ENCODE assay signal across 14 mouse cellular contexts in genomic region chr16:38687673-38688072, GRCm38 (mm10). TPM values are rescaled to one million over a fixed set of nuclear protein-coding genes. Genes with fewer than 3 reads are reported as not detected.
A peak's percentile ranks its signal among the peaks of the same experiment; 100 is the strongest.
DNase-seq lines count a peak whose midpoint lies in the region; ATAC-seq and TF ChIP-seq lines count a peak whose summit lies in the region.
"Had no signal": no experiment of that assay in that cellular context is flagged by ENCODE, and none has a peak within 500 bp of the region (broad histone marks: within the 10 kb centered on the region; RNA-seq: fewer than 3 reads in every experiment).

No protein-coding gene starts in this region.

- no peak overlapping the region for H3K4me3 ChIP-seq in forebrain, postnatal 0 days (ENCODE audit: low read depth, low read length)
- H3K4me3 ChIP-seq in forebrain, embryonic 11.5 days (ENCODE audit: low read depth, low read length) = no peak overlapping the region
- H3K4me3 ChIP-seq in heart, embryonic 15.5 days = no peak overlapping the region
- no peak overlapping the region for H3K4me3 ChIP-seq in limb, embryonic 14.5 days (replicated peaks; ENCODE audit: low read length)
- H3K4me3 ChIP-seq: liver, embryonic 12.5 days; myocyte had no signal

- no peak overlapping the region for H3K4me2 ChIP-seq in forebrain, postnatal 0 days (ENCODE audit: low read depth)
- no peak overlapping the region for H3K4me2 ChIP-seq in forebrain, embryonic 11.5 days (ENCODE audit: low read depth, low read length, severe bottlenecking)
- H3K4me2 ChIP-seq in heart, embryonic 15.5 days = peak overlapping the region; percentile 19
- H3K4me2 ChIP-seq in limb, embryonic 14.5 days (replicated peaks; ENCODE audit: low read depth, low read length, severe bottlenecking) = no peak overlapping the region; the same call in 1 of the 2 replicates
- H3K4me2 ChIP-seq: hindbrain, embryonic 14.5 days; liver, embryonic 12.5 days had no signal

- 46% methylated on average over 6 of the region's 6 CpGs for WGBS in forebrain, postnatal 0 days
- 78% methylated on average over 6 of the region's 6 CpGs for WGBS in forebrain, embryonic 11.5 days
- WGBS in heart, embryonic 15.5 days = 26% methylated on average over 6 of the region's 6 CpGs
- 23% methylated on average over 6 of the region's 6 CpGs for WGBS in limb, embryonic 14.5 days

- no peak for TF ChIP-seq CTCF in forebrain, postnatal 0 days (IDR thresholded peaks at IDR 0.05; ENCODE audit: low read depth)
- TF ChIP-seq CTCF in brain, embryonic 14.5 days (IDR thresholded peaks at IDR 0.05; ENCODE audit: borderline replicate concordance, extremely low read depth, insufficient read depth, insufficient read length) = no peak

- no peaks in the 10 kb centered on the region for H3K9me3 ChIP-seq in forebrain, postnatal 0 days (ENCODE audit: low read length)
- H3K9me3 ChIP-seq in forebrain, embryonic 11.5 days (ENCODE audit: control insufficient read depth, low read length) = no peaks in the 10 kb centered on the region
- H3K9me3 ChIP-seq in heart, embryonic 15.5 days (replicated peaks) = no peaks in the 10 kb centered on the region
- no peaks in the 10 kb centered on the region for H3K9me3 ChIP-seq in limb, embryonic 14.5 days (ENCODE audit: control insufficient read depth, low read length)
- H3K9me3 ChIP-seq: liver, embryonic 12.5 days had no signal

- no peak overlapping the region for H3K9ac ChIP-seq in forebrain, postnatal 0 days
- H3K9ac ChIP-seq in forebrain, embryonic 11.5 days (ENCODE audit: low read length) = no peak overlapping the region
- no peak overlapping the region for H3K9ac ChIP-seq in heart, embryonic 15.5 days
- H3K9ac ChIP-seq in limb, embryonic 14.5 days (ENCODE audit: low read depth, low read length, severe bottlenecking) = no peak overlapping the region
- H3K9ac ChIP-seq: hindbrain, embryonic 14.5 days; liver, embryonic 12.5 days had no signal

- H3K27me3 ChIP-seq in forebrain, postnatal 0 days (ENCODE audit: insufficient read depth, low read length) = no peaks in the 10 kb centered on the region
- H3K27me3 ChIP-seq in forebrain, embryonic 11.5 days (ENCODE audit: control insufficient read depth, insufficient read depth, low read length) = no peaks in the 10 kb centered on the region
- no peaks in the 10 kb centered on the region for H3K27me3 ChIP-seq in heart, embryonic 15.5 days
- H3K27me3 ChIP-seq in limb, embryonic 14.5 days (ENCODE audit: control insufficient read depth, insufficient read depth, low read length) = no peaks in the 10 kb centered on the region
- H3K27me3 ChIP-seq: liver, embryonic 12.5 days had no signal

- no peak overlapping the region for H3K27ac ChIP-seq in forebrain, postnatal 0 days (ENCODE audit: low read depth, low read length)
- no peak overlapping the region for H3K27ac ChIP-seq in forebrain, embryonic 11.5 days (ENCODE audit: low read depth, low read length)
- H3K27ac ChIP-seq in heart, embryonic 15.5 days = peak overlapping the region; percentile 83
- peak overlapping the region; percentile 73 for H3K27ac ChIP-seq in limb, embryonic 14.5 days (replicated peaks; ENCODE audit: low read depth, low read length)
- H3K27ac ChIP-seq: hindbrain, embryonic 14.5 days; liver, embryonic 12.5 days had no signal

- intact Hi-C loops in heart, postnatal 14 days (cut with DNase I) = no loop called here

- no peaks in the 10 kb centered on the region; the same call in 1 of the 2 replicates for H3K4me1 ChIP-seq in forebrain, postnatal 0 days (ENCODE audit: insufficient read depth)
- H3K4me1 ChIP-seq in forebrain, embryonic 11.5 days (replicated peaks; ENCODE audit: control insufficient read depth, insufficient read depth, low read length) = no peaks in the 10 kb centered on the region
- peaks cover 54% of the 10 kb centered on the region for H3K4me1 ChIP-seq in heart, embryonic 15.5 days (replicated peaks)
- H3K4me1 ChIP-seq in limb, embryonic 14.5 days (ENCODE audit: control insufficient read depth, insufficient read depth, low read length) = peaks cover 31% of the 10 kb centered on the region
- H3K4me1 ChIP-seq: liver, embryonic 12.5 days had no signal

- H3K36me3 ChIP-seq in forebrain, postnatal 0 days (ENCODE audit: insufficient read depth) = no peaks in the 10 kb centered on the region
- no peaks in the 10 kb centered on the region for H3K36me3 ChIP-seq in forebrain, embryonic 11.5 days (ENCODE audit: control insufficient read depth, insufficient read depth, low read length)
- peaks cover 15% of the 10 kb centered on the region for H3K36me3 ChIP-seq in heart, embryonic 15.5 days
- no peaks in the 10 kb centered on the region for H3K36me3 ChIP-seq in limb, embryonic 14.5 days (ENCODE audit: control insufficient read depth, insufficient read depth, low read length)
- H3K36me3 ChIP-seq: liver, embryonic 12.5 days had no signal

- DNase-seq in forebrain, postnatal 0 days = peak; percentile 35
- no peak for DNase-seq in forebrain, embryonic 11.5 days (ENCODE audit: low spot score)
- no peak for DNase-seq in heart, postnatal 14 days
- peak; percentile 71 for DNase-seq in brain, embryonic 14.5 days (ENCODE audit: low read depth)
- peak; percentile 89 for DNase-seq in limb, embryonic 14.5 days (ENCODE audit: low spot score)
- DNase-seq in adrenal gland, postnatal 10 days = no peak
- no peak for DNase-seq in retina, postnatal 1 day
- DNase-seq: cerebellum, adult 2 months; gastrocnemius, postnatal 10 days; kidney, adult 2 months had no signal

- ATAC-seq in forebrain, postnatal 0 days = peak; percentile 10; the same call in 1 of the 2 replicates
- ATAC-seq in forebrain, embryonic 11.5 days (replicated peaks; ENCODE audit: low FRiP score) = no peak
- 0 out of 2 replicates have a peak, but pooled peaks have one; percentile 45 for ATAC-seq in heart, embryonic 15.5 days (replicated peaks; ENCODE audit: insufficient number of reproducible peaks, insufficient read depth, low FRiP score, low read depth)
- peak; percentile 78 for ATAC-seq in limb, embryonic 14.5 days (ENCODE audit: low FRiP score, low read depth)
- ATAC-seq: liver, embryonic 12.5 days had no signal

- no peak for TF ChIP-seq POLR2A in brain, embryonic 14.5 days (IDR thresholded peaks at IDR 0.05; ENCODE audit: borderline replicate concordance, extremely low read depth, insufficient read depth, insufficient read length, poor library complexity, severe bottlenecking)
- no peak for TF ChIP-seq POLR2A in limb, embryonic 14.5 days (IDR thresholded peaks at IDR 0.05; ENCODE audit: borderline replicate concordance, extremely low read depth, insufficient read depth, insufficient read length)

RNA-seq across cellular contexts. Expression of gene Arhgap31, which starts 25.4 kb away (rescaled TPM):
- total RNA-seq in forebrain, postnatal 0 days (2014; rRNA removed) = 7.7 and 9.6 TPM in 2 replicates
- polyA plus RNA-seq in forebrain, postnatal 0 days (2015; fragmentation: Nextera tagmentation; extraction: Ambion mirVana) = 1.8 and 2.4 TPM in 2 replicates
- 9.2 and 10.8 TPM in 2 replicates for polyA plus RNA-seq in forebrain, embryonic 11.5 days (2014; fragmentation: Nextera tagmentation; extraction: Ambion mirVana)
- 36.1 and 36.5 TPM in 2 replicates for polyA plus RNA-seq in heart, embryonic 15.5 days (2015; fragmentation: Nextera tagmentation; extraction: Ambion mirVana)
- 10 to 100 TPM; 50.0 to 50.9 TPM for total RNA-seq in heart, postnatal 14 days (2021)
- polyA plus RNA-seq in brain, embryonic 14.5 days (2012; rRNA removed) = 3.2 and 7.0 TPM in 2 replicates
- polyA plus RNA-seq in limb, embryonic 14.5 days (2012; rRNA removed) = 15.0 and 15.3 TPM in 2 replicates
- 18.1 and 20.3 TPM in 2 replicates for polyA plus RNA-seq in limb, embryonic 14.5 days (2014; fragmentation: Nextera tagmentation; extraction: Ambion mirVana)
- total RNA-seq in adrenal gland, postnatal 10 days (2021) = 10 to 100 TPM; 31.6 to 36.3 TPM

RNA-seq across cellular contexts. Expression of gene B4galt4, which starts 54.4 kb away (rescaled TPM):
- 25.0 and 32.9 TPM in 2 replicates for total RNA-seq in forebrain, postnatal 0 days (2014; rRNA removed)
- 26.6 and 27.3 TPM in 2 replicates for polyA plus RNA-seq in forebrain, postnatal 0 days (2015; fragmentation: Nextera tagmentation; extraction: Ambion mirVana)
- 28.3 and 29.9 TPM in 2 replicates for polyA plus RNA-seq in forebrain, embryonic 11.5 days (2014; fragmentation: Nextera tagmentation; extraction: Ambion mirVana)
- polyA plus RNA-seq in heart, embryonic 15.5 days (2015; fragmentation: Nextera tagmentation; extraction: Ambion mirVana) = 21.9 and 24.9 TPM in 2 replicates
- total RNA-seq in heart, postnatal 14 days (2021) = 10 to 100 TPM; 12.0 to 14.3 TPM
- 14.1 and 18.8 TPM in 2 replicates for polyA plus RNA-seq in brain, embryonic 14.5 days (2012; rRNA removed)
- 17.7 and 18.7 TPM in 2 replicates for polyA plus RNA-seq in limb, embryonic 14.5 days (2012; rRNA removed)
- polyA plus RNA-seq in limb, embryonic 14.5 days (2014; fragmentation: Nextera tagmentation; extraction: Ambion mirVana) = 30.9 and 34.3 TPM in 2 replicates
- total RNA-seq in adrenal gland, postnatal 10 days (2021) = 10 to 100 TPM; 11.9 to 12.0 TPM

Comparison
In these comparisons a context has a peak if more than half of its experiments do, and no peak if none do; other contexts are left out.
1. DNase-seq: peak in forebrain, postnatal 0 days (single experiment), brain, embryonic 14.5 days (single experiment) and limb, embryonic 14.5 days (single experiment); none in forebrain, embryonic 11.5 days (single experiment), heart, postnatal 14 days (0 of 2), adrenal gland, postnatal 10 days (single experiment) and retina, postnatal 1 day (single experiment).
2. H3K27ac ChIP-seq: peak in heart, embryonic 15.5 days (single experiment) and limb, embryonic 14.5 days (single experiment); none in forebrain, postnatal 0 days (single experiment) and forebrain, embryonic 11.5 days (single experiment).